Mouse (Mus musculus): ENCODE data around the gene Nrxn1.

DNA sequence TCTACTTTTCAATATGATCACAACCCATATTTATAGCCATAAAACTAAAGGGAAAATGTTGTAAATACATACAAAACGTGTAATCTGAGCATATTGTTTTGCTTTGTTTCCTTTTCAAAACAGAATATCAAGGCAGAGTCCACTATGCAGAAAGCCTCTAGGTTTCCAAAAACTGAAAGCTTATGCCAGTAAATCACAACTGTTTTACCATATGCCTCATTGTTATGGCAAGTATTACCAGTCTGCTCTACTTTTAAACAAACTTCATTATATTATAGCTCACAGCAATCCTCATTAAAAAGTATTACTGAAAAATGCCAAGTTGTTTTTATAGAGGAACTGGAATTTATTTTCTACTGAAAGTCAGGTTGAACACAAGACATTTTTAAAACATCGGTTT lies 275.0 kb downstream of the Nrxn1 start:
- TF ChIP-seq CTCF (conservative IDR thresholded peaks at IDR 0.05; ENCODE audit: insufficient read depth, insufficient read length, low read depth, low read length) (no peak), POLR2A (IDR thresholded peaks at IDR 0.05; ENCODE audit: low read depth, low read length) (no peak)

All from kidney, adult 2 months (tissue).